Mouse (Mus musculus) kidney, embryonic 16.5 days (tissue): ENCODE measurements around the gene Pspn. TPM values are rescaled to one million over a fixed set of nuclear protein-coding genes. Genes with fewer than 3 reads are reported as not detected.

ENCODE experiments used
- ATAC-seq: fragments of 200-750 bp; cut with Nextera tagmentation; 2 replicates; pipeline ENCODE4 v1.8.0; 2017; ENCODE audit warnings: moderate TSS enrichment; ENCODE audit not compliant: low FRiP score, low TSS enrichment
- H3K27ac ChIP-seq: fragments of 300-500 bp; sonication (generic); 2 replicates; pipeline ENCODE4 v1.5.1; 2014; ENCODE audit warnings: low read length
- H3K27me3 ChIP-seq: fragments of 300-500 bp; sonication (generic); 2 replicates; pipeline ENCODE4 v1.6.1; 2014; ENCODE audit warnings: low read length, control low read depth, mixed read lengths; ENCODE audit not compliant: insufficient read depth
- H3K36me3 ChIP-seq: fragments of 300-500 bp; sonication (generic); 2 replicates; pipeline ENCODE4 v1.6.1; 2014; ENCODE audit warnings: low read length, control low read depth, mixed read lengths; ENCODE audit not compliant: insufficient read depth
- H3K4me1 ChIP-seq: fragments of 300-500 bp; sonication (generic); 2 replicates; pipeline ENCODE4 v1.6.1; 2014; ENCODE audit warnings: low read length, control low read depth, mixed read lengths; ENCODE audit not compliant: insufficient read depth
- H3K4me2 ChIP-seq: fragments of 300-500 bp; sonication (generic); replicated peaks from 2 replicates; pipeline ENCODE4 v1.6.1; 2014; ENCODE audit warnings: low read depth, low read length
- H3K4me3 ChIP-seq: fragments of 300-500 bp; sonication (generic); 2 replicates; pipeline ENCODE4 v1.5.1; 2014; ENCODE audit warnings: mild to moderate bottlenecking, low read length
- H3K9ac ChIP-seq: fragments of 300-500 bp; sonication (generic); replicated peaks from 2 replicates; pipeline ENCODE4 v1.6.1; 2014; ENCODE audit warnings: low read length
- H3K9me3 ChIP-seq: fragments of 300-500 bp; sonication (generic); 2 replicates; pipeline ENCODE4 v1.6.1; 2016; ENCODE audit warnings: low read length, control low read depth
- WGBS: fragments of 180-500 bp; shearing (Covaris S2); extraction: QIAGEN DNeasy Blood & Tissue Kit; methylation state at CpG from one replicate; pipeline ENCODE4 v1.1.7; 2014; 5-methylcytosine and 5-hydroxymethylcytosine counted together
- polyA plus RNA-seq: library from polyadenylated mRNA; unstranded; fragments of >200 nt; fragmentation: Nextera tagmentation; extraction: Ambion mirVana; gene quantifications from 2 replicates; pipeline ENCODE4 v1.2.1, GENCODE M21; 2015

The Pspn gene
- 0.64 TPM in 1 of 2 replicates, not detected in the other for polyA plus RNA-seq

DNA sequence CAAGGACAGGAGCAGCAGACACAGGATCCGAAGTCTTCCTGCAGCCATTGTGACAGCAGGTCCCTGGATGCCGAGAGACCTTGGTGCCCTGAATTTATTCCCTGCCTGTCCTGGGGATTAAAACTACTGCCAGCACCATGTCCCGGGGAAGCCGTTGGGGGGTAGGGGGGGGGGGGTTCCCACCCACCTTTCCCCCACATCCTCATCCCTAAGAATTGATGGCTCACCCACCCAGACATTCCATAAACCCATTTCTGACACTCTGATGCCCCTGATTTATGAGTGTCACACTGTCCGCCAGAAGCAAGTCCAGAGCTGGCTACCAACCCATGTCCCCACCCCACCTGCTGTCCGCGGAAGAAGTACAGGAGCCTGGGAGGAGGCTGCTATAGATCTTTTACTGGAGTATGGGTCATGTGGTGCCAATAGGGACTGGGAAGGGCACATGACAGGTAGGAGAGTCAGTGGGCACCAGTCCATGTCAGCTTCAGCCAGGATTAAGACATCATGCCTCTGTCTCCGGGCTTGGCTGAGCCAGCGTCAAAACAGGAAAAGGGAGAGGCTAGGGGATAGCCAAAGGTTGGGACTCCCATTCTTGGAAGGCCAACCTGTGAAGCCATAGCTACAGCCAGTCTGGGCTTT, at the start of gene Pspn:
Pspn (minus strand) TSS at position 51 of the 642 bp plus-strand sequence.
- Histone ChIP-seq H3K4me2 (no peak within 1 kb of the TSS), H3K4me3 (no peak within 1 kb of the TSS), H3K27ac (no peak within 1 kb of the TSS), H3K4me1 (peaks cover 11% of the 10 kb centered on the region), H3K27me3 (no peaks in the 10 kb centered on the region), H3K36me3 (peaks cover 46% of the 10 kb centered on the region), H3K9ac (no peak within 1 kb of the TSS), H3K9me3 (no peaks in the 10 kb centered on the region)
- no peak for ATAC-seq
- 83% methylated on average over 9 of the region's 9 CpGs for WGBS

DNA sequence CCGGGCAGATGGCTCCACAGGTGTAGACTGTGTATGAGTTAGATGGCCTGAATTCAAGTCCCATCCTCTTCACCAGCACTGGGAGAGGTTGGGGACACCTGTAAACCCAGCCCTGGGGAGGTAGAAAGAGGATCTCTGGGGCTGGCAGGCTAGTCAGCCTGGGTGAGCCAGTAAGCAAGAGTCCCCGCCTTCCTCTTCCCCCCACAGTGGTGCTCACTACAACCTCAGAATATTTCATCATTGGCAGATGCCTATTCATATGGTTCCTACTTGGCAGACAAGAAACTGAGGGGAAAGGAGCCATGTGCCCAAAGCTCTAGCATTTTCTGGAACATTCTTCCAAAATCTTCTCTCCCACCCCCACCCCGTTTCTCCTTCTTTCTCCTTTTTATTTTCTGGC, 49.0 kb upstream of the Pspn start:
- Histone ChIP-seq H3K36me3 (peaks cover 29% of the 10 kb centered on the region), H3K4me2 (no peak overlapping the region), H3K9me3 (no peaks in the 10 kb centered on the region), H3K4me3 (no peak overlapping the region), H3K9ac (no peak overlapping the region), H3K27me3 (no peaks in the 10 kb centered on the region), H3K4me1 (no peaks in the 10 kb centered on the region; the same call in 1 of the 2 replicates), H3K27ac (no peak overlapping the region)
- ATAC-seq = no peak
- whole genome bisulfite sequencing = 91% methylated on average over 3 of the region's 3 CpGs

DNA sequence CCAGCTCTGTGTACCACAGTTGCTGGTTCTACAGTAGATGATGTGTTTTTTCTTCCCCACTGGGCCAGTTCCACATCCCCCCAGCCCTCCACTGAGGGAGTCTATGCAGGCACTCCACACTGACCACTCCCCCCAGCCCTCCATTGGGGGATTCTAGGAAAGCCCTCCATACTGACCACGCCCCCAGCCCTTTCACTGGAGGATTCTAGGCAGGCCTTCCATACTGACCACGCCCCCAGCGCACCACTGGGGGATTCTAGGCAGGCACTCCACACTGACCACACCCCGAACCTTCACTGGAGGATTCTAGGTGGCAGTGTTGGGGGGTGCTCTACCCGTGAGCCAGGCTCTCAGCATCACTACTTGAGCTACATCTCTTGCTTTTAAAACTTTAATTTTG, 47.6 kb upstream of the Pspn start:
- Histone ChIP-seq H3K9ac (no peak overlapping the region), H3K27me3 (no peaks in the 10 kb centered on the region), H3K27ac (no peak overlapping the region), H3K9me3 (no peaks in the 10 kb centered on the region), H3K36me3 (peaks cover 21% of the 10 kb centered on the region), H3K4me2 (no peak overlapping the region), H3K4me1 (no peaks in the 10 kb centered on the region; the same call in 1 of the 2 replicates), H3K4me3 (no peak overlapping the region)
- ATAC-seq = 0 out of 2 replicates have a peak, but pooled peaks have one; percentile 24
- 45% methylated on average over 5 of the region's 5 CpGs for WGBS

DNA sequence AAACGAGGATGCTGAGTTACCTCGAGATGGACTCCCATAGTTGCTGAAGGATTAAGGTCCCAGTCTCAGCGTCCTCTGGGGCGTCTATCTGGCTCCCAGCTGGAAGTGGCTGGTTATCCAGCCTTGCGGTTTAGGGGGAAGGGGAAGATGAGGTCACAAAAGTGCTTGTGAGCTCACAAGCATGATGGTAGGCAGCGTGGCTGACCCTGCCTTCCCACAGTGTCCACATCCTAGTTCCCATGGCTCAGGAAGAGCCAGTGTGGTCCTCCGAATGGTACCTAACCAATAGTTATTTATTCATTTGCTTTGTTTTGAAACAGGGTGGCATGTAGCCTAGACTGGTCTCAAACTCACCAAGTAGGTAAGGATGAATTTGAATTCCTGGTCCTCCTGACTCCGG, 41.7 kb upstream of the Pspn start, which contains the start of gene Slc25a41:
Slc25a41 (minus strand) TSS at position 101 of the 400 bp plus-strand sequence.
- Histone ChIP-seq H3K9ac (no peak within 1 kb of the TSS), H3K27me3 (peaks cover 9% of the 10 kb centered on the region), H3K36me3 (no peaks in the 10 kb centered on the region), H3K4me2 (no peak within 1 kb of the TSS), H3K9me3 (no peaks in the 10 kb centered on the region), H3K27ac (no peak within 1 kb of the TSS), H3K4me3 (no peak within 1 kb of the TSS), H3K4me1 (no peaks in the 10 kb centered on the region)
- 79% methylated on average over 8 of the region's 8 CpGs for WGBS
- ATAC-seq = no peak

DNA sequence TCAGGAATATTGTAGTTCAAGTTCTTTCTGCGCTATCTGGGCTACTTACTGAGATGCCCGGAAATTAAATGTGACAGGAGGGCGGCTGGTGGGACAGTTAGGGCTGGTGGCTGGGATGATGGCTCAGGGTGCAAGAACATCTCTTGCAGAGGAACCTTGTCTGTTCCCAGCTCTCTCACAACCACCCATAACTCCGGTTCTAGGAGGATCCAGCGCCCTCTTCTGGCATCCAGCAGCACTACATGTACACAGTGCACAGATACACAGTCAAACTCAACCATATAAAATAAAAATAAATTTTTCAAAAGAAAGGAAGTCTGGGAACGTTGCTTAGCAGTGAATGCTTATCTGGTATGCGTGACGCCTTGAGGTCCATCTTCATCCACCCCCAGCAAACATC, 39.2 kb upstream of the Pspn start:
- Histone ChIP-seq H3K36me3 (no peaks in the 10 kb centered on the region), H3K9me3 (no peaks in the 10 kb centered on the region), H3K27me3 (peaks cover 9% of the 10 kb centered on the region), H3K4me3 (no peak overlapping the region), H3K27ac (no peak overlapping the region), H3K4me2 (no peak overlapping the region), H3K9ac (no peak overlapping the region), H3K4me1 (no peaks in the 10 kb centered on the region)
- no peak for ATAC-seq
- 47% methylated on average over 8 of the region's 8 CpGs for WGBS

DNA sequence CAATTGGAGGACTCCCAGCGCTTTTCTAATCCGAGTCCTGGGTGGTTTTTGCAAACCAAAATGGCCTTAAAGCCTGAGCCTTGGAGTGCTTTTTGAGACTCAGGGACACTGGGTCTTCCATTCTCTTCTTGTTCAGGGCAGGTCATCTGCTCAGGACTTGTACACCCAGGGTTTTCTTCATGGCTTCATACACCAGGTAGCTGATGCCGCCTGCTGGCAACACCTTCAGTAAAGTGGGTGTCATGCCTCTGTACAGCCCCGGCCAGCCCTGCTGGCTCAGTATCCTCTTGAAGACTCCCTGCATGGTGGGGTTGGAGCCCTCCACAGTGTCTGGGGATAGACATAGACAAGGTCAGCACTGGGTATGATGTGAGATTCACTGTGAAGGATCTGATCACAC, 33.0 kb upstream of the Pspn start:
- Histone ChIP-seq H3K4me2 (peak overlapping the region; percentile 60), H3K36me3 (peaks cover 8% of the 10 kb centered on the region)
- 89% methylated on average over 4 of the region's 4 CpGs for WGBS

DNA sequence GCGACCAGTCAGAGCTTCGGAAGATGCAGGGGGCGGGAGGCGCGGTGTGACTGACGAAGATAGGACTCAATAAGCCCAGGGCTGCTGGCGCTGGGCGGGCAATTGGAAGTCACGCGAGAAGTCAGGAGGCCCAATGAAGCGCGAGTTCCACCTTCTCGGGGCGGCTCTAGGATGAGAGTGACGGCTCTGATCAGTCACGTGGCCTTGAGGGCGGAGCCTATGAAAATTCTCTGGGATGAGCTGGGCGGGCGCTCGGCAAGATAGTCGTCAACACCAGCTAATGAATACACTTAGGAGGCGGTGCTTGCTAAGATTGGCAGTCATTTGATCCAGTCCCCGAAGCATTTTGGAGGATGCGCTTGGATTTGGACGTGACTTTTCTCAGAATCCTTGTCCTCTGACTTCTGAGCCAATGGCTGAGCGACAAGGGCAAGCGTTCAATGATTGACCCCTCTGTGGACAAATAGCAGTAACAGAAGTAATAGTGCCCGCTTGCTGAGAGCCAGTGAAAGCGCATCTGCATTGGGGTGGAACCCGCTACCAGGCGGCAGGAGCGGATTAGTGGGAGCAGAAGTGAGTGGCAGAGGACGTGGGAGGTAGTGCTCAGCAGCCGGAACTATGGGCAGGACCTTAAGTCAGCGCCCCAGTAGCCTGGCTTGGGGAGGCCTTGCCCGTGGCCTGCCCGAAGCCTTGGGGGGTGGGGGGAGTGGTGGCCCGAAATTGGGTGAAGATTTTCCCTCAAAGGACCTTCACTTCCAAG, 32.0 kb upstream of the Pspn start:
- Histone ChIP-seq H3K9me3 (no peaks in the 10 kb centered on the region), H3K27me3 (no peaks in the 10 kb centered on the region), H3K4me2 (peak overlapping the region; percentile 60), H3K36me3 (peaks cover 17% of the 10 kb centered on the region), H3K4me3 (peak overlapping the region; percentile 49), H3K27ac (peak overlapping the region; percentile 91), H3K4me1 (peaks cover 18% of the 10 kb centered on the region), H3K9ac (peak overlapping the region; percentile 77)
- ATAC-seq = peak; percentile 97
- under 1% methylated on average over 38 of the region's 38 CpGs for WGBS

More for the DNA sequence above, 33.0 kb upstream of the Pspn start:
- H3K4me3 ChIP-seq = peak overlapping the region; percentile 49; the same call in 1 of the 2 replicates
- H3K9me3 ChIP-seq = no peaks in the 10 kb centered on the region
- no peak overlapping the region; the same call in 1 of the 2 replicates for H3K9ac ChIP-seq
- no peaks in the 10 kb centered on the region for H3K27me3 ChIP-seq
- H3K27ac ChIP-seq = no peak overlapping the region
- H3K4me1 ChIP-seq = peaks cover 18% of the 10 kb centered on the region
- no peak for ATAC-seq

DNA sequence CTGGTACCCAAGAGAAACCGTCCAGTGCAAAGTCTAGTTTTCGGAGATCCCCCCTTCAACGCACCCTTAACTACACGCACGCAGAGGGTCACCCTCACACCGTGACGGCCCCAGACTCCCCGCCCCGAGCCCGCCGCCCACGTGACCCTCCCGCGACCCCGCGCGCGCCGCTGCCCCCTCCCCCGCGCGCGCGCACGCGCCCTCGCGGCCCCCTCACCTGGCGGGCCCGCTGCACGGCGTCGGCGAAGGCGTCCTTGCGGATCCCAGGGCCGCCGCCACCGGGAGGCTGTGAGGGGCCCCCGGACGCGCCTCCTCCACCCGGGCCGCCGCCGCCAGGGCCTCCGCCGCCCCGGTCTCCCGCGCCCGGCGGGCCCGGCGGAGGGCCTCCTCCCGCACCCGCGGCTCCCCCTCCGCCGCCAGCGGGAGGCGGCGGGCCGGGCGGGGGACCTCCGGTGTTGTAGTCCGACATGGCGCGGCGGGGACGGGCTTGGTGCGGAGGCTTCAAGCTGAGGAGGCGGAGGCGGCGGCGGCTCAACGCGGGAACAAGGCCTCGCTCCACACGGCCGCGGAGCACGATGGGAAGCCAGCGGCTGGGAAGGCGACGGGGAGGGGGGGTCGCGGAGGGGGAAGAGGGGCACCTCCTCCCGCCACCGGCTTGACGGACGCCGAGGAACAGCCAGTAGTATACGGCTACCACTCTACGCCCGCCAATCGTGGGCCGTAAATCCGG, 31.3 kb upstream of the Pspn start, which contains the start of gene Khsrp:
Khsrp (minus strand) TSS at position 592 of the 730 bp plus-strand sequence.
- Histone ChIP-seq H3K36me3 (peaks cover 24% of the 10 kb centered on the region), H3K4me2 (peak within 1 kb of the TSS; percentile 76), H3K9me3 (no peaks in the 10 kb centered on the region), H3K4me1 (peaks cover 18% of the 10 kb centered on the region), H3K27me3 (no peaks in the 10 kb centered on the region), H3K4me3 (peak within 1 kb of the TSS; percentile 91), H3K27ac (peak within 1 kb of the TSS; percentile 94), H3K9ac (peak within 1 kb of the TSS; percentile 100)
- WGBS = 0% methylated on average over 56 of the region's 99 CpGs
- ATAC-seq = no peak

DNA sequence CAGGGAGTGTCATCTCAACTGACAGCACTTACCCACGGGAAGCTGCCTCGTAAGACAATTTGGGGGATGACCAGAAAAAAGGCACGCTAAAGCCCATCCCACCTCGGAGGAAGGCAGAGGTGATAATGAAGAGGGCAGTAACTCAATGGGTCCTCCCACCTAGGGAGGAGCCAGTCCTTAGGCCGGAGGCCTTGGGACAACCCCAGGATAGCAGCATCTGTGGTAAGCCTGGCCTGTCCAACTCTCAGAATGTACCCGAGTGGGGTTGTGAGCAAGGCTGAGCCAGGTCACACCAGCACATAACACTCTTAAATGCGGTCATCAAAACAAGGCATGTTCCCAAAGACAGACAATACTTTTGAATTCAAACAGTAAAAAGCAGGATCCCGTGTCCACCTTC, 29.9 kb upstream of the Pspn start:
- peak overlapping the region; percentile 100 for H3K9ac ChIP-seq
- H3K27ac ChIP-seq = no peak overlapping the region
- H3K27me3 ChIP-seq = no peaks in the 10 kb centered on the region
- peak overlapping the region; percentile 76 for H3K4me2 ChIP-seq
- H3K4me3 ChIP-seq = peak overlapping the region; percentile 91
- no peak for ATAC-seq
- H3K36me3 ChIP-seq = peaks cover 37% of the 10 kb centered on the region
- H3K9me3 ChIP-seq = no peaks in the 10 kb centered on the region
- 18% methylated on average over 8 of the region's 8 CpGs for WGBS
- peaks cover 18% of the 10 kb centered on the region for H3K4me1 ChIP-seq
